Mouse (Mus musculus): ENCODE data around the gene Emc8. TPM values are rescaled to one million over a fixed set of nuclear protein-coding genes. Genes with fewer than 3 reads are reported as not detected.
A peak's percentile ranks its signal among the peaks of the same experiment; 100 is the strongest.

Gene Emc8
- total RNA-seq, 2 experiments from 2014 or later = 74.1 to 85.4 TPM

- TF ChIP-seq CTCF (conservative IDR thresholded peaks at IDR 0.05) = no peak
- DNase-seq (ENCODE audit: low spot score in 2 of 2) = no peak
- no peak overlapping the region for H3K4me3 ChIP-seq
- peak overlapping the region; percentile 36 for H3K27ac ChIP-seq
Measured at GRCm38 (mm10) chr8:120697154-120697978, 29.0 kb upstream of the Emc8 start.

DNA sequence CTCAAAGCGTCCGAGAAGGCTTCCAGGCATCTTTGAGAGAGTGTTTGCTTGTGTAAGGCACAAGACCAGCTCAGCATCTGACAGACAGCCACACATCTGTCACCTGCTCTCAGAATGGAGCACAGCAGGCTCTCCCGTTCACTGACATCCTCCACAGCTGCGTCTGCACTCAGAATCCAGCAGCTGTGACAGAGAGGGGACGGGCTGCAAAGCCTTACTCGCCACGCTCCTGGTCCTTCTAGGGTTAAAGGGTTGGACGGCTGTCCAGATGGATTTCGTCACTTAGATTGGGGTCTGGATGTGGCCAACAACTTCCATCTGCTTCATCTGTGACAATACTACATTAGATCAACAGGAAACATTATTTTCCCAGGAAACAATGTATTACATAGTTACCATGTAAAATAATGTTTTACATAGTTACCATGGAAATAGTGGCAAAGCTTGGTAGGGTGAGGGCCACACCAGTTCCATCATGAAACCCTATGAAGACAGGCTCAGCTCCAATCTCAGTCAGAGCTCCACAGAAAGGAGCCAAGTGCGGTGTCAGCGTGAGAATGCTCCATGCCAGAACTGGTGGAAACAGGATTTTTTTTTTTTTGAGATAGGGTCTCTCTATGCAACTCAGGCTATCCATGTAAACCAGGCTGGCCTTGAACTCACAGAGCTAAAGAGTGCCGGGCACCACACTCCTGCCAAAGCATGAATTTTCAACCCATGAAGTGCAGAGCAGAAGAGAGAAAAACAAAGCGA is 28.2 kb upstream of the Emc8 start:
- DNase-seq (ENCODE audit: low spot score in 2 of 2) = no peak
- Histone ChIP-seq H3K4me3 (no peak overlapping the region), H3K27ac (peak overlapping the region; percentile 36; the same call in 1 of the 2 replicates)
- TF ChIP-seq CTCF (conservative IDR thresholded peaks at IDR 0.05) = no peak

DNA sequence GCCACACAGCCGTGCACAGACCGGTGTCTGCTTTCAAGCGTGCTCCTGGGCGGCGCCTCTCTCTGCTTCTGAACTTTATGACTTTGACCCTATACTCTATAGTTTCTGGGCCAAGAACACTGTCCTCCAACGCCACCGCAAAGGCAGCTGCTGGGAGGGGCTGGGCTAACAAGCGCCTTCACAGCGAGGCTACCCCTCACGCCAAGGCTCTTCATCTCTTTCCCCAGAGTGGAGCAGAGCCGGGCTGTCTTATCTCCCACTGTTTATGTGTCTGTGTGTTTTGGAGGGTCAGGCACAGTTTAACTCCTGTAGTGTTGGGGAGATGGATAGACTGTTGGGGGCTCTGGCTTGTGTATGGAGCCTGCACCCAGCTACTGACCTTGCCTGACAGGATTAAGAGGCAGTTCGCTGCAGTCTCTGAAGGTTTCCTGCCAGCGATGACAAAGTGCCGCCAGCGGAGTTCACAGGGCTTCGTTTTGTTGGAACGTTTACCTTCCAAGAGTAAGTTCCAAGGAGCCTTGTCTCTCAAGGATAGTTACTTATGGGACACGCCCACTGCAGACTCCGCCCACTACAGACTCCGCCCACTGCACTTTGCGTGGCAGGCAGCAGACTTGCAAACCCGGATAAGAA is 25.6 kb upstream of the Emc8 start:
- no peak for DNase-seq (ENCODE audit: low spot score in 2 of 2)
- H3K27ac ChIP-seq = no peak overlapping the region
- no peak for TF ChIP-seq CTCF (conservative IDR thresholded peaks at IDR 0.05)
- H3K4me3 ChIP-seq = no peak overlapping the region

- TF ChIP-seq CTCF (conservative IDR thresholded peaks at IDR 0.05) = no peak
- no peak for DNase-seq (ENCODE audit: low spot score in 2 of 2)
- H3K27ac ChIP-seq = no peak overlapping the region
- H3K4me3 ChIP-seq = no peak overlapping the region
Measured at GRCm38 (mm10) chr8:120692934-120693333, 24.6 kb upstream of the Emc8 start.

GRCm38 (mm10) chr8:120688511-120688910 is 20.1 kb upstream of the Emc8 start:
- TF ChIP-seq CTCF (conservative IDR thresholded peaks at IDR 0.05) = no peak
- DNase-seq (ENCODE audit: low spot score in 2 of 2) = no peak
- H3K27ac ChIP-seq = no peak overlapping the region
- no peak overlapping the region for H3K4me3 ChIP-seq

DNA sequence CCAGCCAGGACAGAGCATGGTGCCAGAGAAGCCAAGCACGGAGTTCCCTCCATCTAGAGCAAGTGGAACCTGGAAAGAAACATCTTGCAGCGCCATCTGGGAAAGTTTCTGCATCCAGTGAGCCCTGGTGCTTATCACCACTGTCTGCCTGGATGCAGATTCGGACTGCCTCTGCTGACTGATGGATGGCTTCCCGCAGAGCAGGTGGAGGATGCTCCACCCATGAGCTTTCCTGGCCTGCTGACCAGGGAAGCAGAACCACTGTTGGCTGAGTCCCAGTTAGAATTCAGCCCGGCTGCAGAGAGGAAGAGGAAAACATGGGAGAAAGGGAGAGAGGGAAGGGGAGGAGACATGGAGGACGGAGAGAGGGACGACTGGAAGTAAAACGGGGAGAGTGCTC is 19.4 kb upstream of the Emc8 start:
- no peak for DNase-seq (ENCODE audit: low spot score in 2 of 2)

GRCm38 (mm10) chr8:120686576-120686975 is 18.2 kb upstream of the Emc8 start:
- Histone ChIP-seq H3K27ac (no peak overlapping the region), H3K4me3 (no peak overlapping the region)
- DNase-seq (ENCODE audit: low spot score in 2 of 2) = no peak
- no peak for TF ChIP-seq CTCF (conservative IDR thresholded peaks at IDR 0.05)

More for the DNA sequence above, 19.4 kb upstream of the Emc8 start:
- no peak for TF ChIP-seq CTCF (conservative IDR thresholded peaks at IDR 0.05)
- Histone ChIP-seq H3K27ac (no peak overlapping the region), H3K4me3 (no peak overlapping the region)

GRCm38 (mm10) chr8:120686051-120686450 is 17.7 kb upstream of the Emc8 start:
- Histone ChIP-seq H3K4me3 (no peak overlapping the region), H3K27ac (0 out of 2 replicates have a peak overlapping the region, but pooled peaks have one; percentile 28)
- no peak for DNase-seq (ENCODE audit: low spot score in 2 of 2)
- TF ChIP-seq CTCF (conservative IDR thresholded peaks at IDR 0.05) = no peak

DNA sequence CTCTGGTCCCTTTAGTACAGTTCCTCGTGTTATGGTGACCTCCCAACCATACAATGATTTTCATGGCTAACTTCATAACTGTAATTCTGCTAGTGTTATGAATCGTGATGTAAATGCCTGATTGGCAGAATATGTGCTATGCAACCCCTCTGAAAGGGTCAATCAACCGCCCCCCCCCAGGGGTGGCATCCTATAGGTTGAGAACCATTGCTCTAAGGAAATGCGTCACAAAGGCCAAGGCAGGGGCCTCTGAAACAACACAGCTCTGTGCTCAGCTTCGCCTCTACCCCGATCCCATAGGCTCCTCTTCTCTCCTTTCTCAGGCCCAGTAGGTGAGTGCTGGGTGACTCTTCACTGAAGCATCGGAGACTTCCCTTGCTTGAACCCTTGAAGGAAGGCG is 17.2 kb upstream of the Emc8 start:
- H3K27ac ChIP-seq = 0 out of 2 replicates have a peak overlapping the region, but pooled peaks have one; percentile 28
- no peak for DNase-seq (ENCODE audit: low spot score in 2 of 2)
- no peak overlapping the region for H3K4me3 ChIP-seq
- no peak for TF ChIP-seq CTCF (conservative IDR thresholded peaks at IDR 0.05)

- TF ChIP-seq CTCF (conservative IDR thresholded peaks at IDR 0.05) = no peak
Measured at GRCm38 (mm10) chr8:120685097-120685496, 16.7 kb upstream of the Emc8 start.

DNA sequence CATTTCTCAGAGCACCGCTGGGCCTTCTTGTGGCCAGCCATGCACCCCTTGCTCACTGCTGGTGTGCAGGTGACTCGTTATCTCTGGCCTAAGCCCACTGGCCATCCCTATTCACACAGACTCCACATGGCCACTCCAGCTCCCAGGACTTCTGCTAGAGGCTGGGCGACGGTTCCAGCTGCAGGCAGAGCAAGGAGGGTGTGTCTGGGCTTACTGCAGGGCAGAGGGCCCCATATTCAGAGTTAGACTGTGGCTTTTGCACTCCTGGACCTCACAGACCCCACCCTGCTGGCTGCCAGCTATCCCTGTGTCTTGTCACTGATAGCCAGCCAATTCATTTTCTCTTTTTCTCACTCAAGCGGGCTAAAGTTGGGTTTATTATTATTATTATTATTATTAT is 15.7 kb upstream of the Emc8 start:
- Histone ChIP-seq H3K27ac (no peak overlapping the region), H3K4me3 (no peak overlapping the region)
- no peak for DNase-seq (ENCODE audit: low spot score in 2 of 2)
- TF ChIP-seq CTCF (conservative IDR thresholded peaks at IDR 0.05) = no peak

More at GRCm38 (mm10) chr8:120685097-120685496, 16.7 kb upstream of the Emc8 start:
- no peak for DNase-seq (ENCODE audit: low spot score in 2 of 2)
- no peak overlapping the region for H3K4me3 ChIP-seq
- 0 out of 2 replicates have a peak overlapping the region, but pooled peaks have one; percentile 28 for H3K27ac ChIP-seq

DNA sequence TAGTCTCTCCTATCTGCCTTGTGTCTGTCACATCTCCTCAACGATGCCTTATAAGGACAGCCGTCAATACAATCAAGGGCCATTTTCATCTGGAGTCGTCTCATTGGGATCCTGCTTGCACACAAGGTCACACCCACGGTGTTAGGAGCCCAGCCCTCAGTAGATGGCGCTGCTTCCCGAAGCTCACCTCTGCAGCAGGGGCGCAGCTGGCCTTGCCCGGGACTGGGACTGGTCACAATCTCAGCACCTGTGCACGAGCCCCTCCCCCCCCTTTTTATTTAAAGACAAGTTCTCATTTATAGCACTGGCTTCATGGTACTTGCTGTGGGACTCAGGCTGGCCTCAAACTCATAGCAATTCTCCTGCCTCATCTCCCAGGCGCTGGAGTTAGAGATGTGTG is 15.2 kb upstream of the Emc8 start:
- Histone ChIP-seq H3K4me3 (no peak overlapping the region), H3K27ac (no peak overlapping the region)
- TF ChIP-seq CTCF (conservative IDR thresholded peaks at IDR 0.05) = peak; percentile 78
- DNase-seq (ENCODE audit: low spot score in 2 of 2) = peak in 1 of 2 experiments; percentile 54

- TF ChIP-seq CTCF (conservative IDR thresholded peaks at IDR 0.05) = no peak
- DNase-seq (ENCODE audit: low spot score in 2 of 2) = no peak
- H3K4me3 ChIP-seq = no peak overlapping the region
- no peak overlapping the region for H3K27ac ChIP-seq
Measured at GRCm38 (mm10) chr8:120681113-120681512, 12.7 kb upstream of the Emc8 start.
